Mouse (Mus musculus) embryonic facial prominence, embryonic 12.5 days (tissue): Measurements from ENCODE around the gene Ttc12. TPM values are rescaled to one million over a fixed set of nuclear protein-coding genes. Genes with fewer than 3 reads are reported as not detected.

ENCODE experiments used
- ATAC-seq: fragments of 200-750 bp; cut with Nextera tagmentation; 2 replicates; pipeline ENCODE4 v1.8.0; 2017; ENCODE audit not compliant: insufficient number of reproducible peaks, insufficient read depth, low FRiP score, low TSS enrichment
- H3K27ac ChIP-seq: fragments of 300-500 bp; sonication (generic); 2 replicates; pipeline ENCODE4 v1.5.1; 2016; ENCODE audit warnings: mild to moderate bottlenecking
- H3K27me3 ChIP-seq: fragments of 300-500 bp; sonication (generic); 2 replicates; pipeline ENCODE4 v1.6.1; 2016; ENCODE audit warnings: mild to moderate bottlenecking, moderate library complexity
- H3K36me3 ChIP-seq: fragments of 300-500 bp; sonication (generic); 2 replicates; pipeline ENCODE4 v1.6.1; 2016; ENCODE audit warnings: mild to moderate bottlenecking
- H3K4me1 ChIP-seq: fragments of 300-500 bp; sonication (generic); 2 replicates; pipeline ENCODE4 v1.6.1; 2016
- H3K4me2 ChIP-seq: fragments of 300-500 bp; sonication (generic); replicated peaks from 2 replicates; pipeline ENCODE4 v1.6.1; 2016; ENCODE audit warnings: mild to moderate bottlenecking, moderate library complexity
- H3K4me3 ChIP-seq: fragments of 300-500 bp; sonication (generic); 2 replicates; pipeline ENCODE4 v1.5.1; 2016; ENCODE audit warnings: mild to moderate bottlenecking
- H3K9ac ChIP-seq: fragments of 300-500 bp; sonication (generic); 2 replicates; pipeline ENCODE4 v1.6.1; 2016; ENCODE audit warnings: mild to moderate bottlenecking, moderate library complexity
- H3K9me3 ChIP-seq: fragments of 300-500 bp; sonication (generic); 2 replicates; pipeline ENCODE4 v1.6.1; 2016; ENCODE audit warnings: mild to moderate bottlenecking, moderate library complexity
- WGBS: fragments of 180-500 bp; shearing (Covaris S2); methylation state at CpG from one replicate; pipeline ENCODE4 v1.1.7; 2016; 5-methylcytosine and 5-hydroxymethylcytosine counted together
- polyA plus RNA-seq: library from polyadenylated mRNA; unstranded; fragments of >200 nt; fragmentation: Nextera tagmentation; extraction: Ambion mirVana; gene quantifications from 2 replicates; pipeline ENCODE4 v1.2.1, GENCODE M21; 2016

Gene Ttc12
- polyA plus RNA-seq, 1 experiment from 2014 or later: 1.3 TPM

DNA sequence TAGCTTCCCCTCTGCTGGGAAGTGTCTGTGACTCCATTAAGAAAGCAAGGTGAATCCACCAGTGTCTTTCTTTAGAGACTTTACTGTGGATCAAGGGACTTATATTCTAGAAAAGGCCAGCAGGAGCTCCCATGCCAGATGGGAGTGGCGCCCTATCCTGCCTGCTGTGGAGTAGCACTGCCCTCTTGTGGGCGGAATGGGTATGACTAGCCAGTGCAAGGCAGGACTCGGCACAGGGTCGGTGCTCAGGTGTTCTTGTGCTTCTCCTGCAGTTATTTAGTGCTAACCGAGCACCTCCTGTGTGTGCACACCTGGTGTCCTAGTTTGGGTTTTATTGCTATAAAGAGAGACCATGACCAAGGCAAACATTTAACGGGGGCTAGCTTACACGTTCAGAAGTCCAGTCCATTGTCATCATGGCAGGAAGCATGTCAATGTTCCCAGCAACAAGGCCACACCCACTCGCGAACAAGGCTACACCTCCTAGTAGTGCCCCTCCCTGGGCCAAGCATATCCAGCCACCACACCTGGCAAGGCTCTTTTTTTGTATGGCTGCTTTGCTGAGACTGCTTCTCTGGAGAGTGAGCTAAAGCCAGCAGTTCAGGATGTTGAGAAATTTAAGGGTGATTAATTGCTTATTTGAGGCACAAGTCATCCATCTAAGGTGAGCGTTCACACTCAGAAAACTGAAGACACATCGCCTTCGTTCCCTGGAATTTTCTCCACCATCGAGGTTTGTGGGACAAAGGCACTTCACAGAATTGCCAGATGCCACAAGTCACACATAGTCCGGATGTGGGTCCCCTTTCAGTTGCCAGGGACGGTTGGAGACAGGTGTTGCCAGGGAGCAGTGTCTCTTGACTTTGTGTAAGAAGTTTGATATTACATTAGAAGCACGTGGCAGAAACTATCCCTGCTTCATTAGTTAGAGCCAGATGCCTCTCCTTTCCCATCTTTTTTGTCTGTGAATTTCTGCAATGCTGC, 3.2 kb upstream of the Ttc12 start:
- peaks cover 6% of the 10 kb centered on the region; the same call in 1 of the 2 replicates for H3K4me1 ChIP-seq
- ATAC-seq: 0 out of 2 replicates have a peak, but pooled peaks have one; percentile 45
- no peak overlapping the region for H3K9ac ChIP-seq
- WGBS: 34% methylated on average over 16 of the region's 16 CpGs
- no peaks in the 10 kb centered on the region for H3K9me3 ChIP-seq
- no peaks in the 10 kb centered on the region for H3K36me3 ChIP-seq
- H3K4me2 ChIP-seq: 0 out of 2 replicates have a peak overlapping the region, but pooled peaks have one; percentile 11
- H3K4me3 ChIP-seq: no peak overlapping the region
- H3K27me3 ChIP-seq: no peaks in the 10 kb centered on the region
- no peak overlapping the region for H3K27ac ChIP-seq

DNA sequence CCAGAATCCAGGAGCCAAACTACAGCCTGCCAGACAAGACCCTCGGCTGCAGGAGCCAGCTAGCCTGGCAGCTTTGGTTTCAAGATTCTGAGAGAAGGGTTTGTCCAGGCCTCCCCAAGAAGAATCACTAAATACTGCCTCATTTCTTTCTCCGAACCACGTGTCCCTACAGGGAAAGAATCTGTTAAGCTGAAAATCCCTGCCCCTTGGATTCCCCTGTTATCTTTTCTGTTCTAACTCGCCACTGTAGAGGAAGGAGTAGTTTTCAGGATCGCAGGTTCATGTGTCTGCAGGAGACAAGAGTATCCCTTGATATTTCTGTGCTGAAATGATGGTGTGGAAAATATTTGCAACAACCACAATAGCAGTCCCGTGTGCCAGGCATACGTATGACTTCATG, 2.2 kb upstream of the Ttc12 start:
- Histone ChIP-seq H3K27ac (no peak overlapping the region), H3K9me3 (no peaks in the 10 kb centered on the region), H3K4me3 (no peak overlapping the region), H3K4me1 (peaks cover 6% of the 10 kb centered on the region; the same call in 1 of the 2 replicates), H3K36me3 (no peaks in the 10 kb centered on the region), H3K9ac (no peak overlapping the region), H3K27me3 (no peaks in the 10 kb centered on the region), H3K4me2 (no peak overlapping the region)
- 76% methylated on average over 7 of the region's 7 CpGs for whole genome bisulfite sequencing
- ATAC-seq: no peak

DNA sequence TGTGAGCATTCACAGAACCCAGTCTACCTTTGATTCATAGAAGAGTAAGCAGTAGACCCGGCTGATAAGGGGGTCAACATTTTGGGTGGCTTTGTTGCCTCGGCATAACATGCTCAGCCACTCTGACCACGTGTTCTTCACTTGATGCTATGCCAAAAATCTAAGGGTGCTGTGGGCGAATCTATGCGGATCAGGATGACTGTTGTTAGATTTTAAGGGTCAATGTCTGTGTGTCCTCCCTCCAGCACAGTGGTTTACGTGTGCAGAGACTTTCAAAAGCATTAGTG, 1.6 kb upstream of the Ttc12 start:
- no peak for ATAC-seq
- 80% methylated on average over 6 of the region's 6 CpGs for WGBS
- no peak overlapping the region for H3K4me3 ChIP-seq

DNA sequence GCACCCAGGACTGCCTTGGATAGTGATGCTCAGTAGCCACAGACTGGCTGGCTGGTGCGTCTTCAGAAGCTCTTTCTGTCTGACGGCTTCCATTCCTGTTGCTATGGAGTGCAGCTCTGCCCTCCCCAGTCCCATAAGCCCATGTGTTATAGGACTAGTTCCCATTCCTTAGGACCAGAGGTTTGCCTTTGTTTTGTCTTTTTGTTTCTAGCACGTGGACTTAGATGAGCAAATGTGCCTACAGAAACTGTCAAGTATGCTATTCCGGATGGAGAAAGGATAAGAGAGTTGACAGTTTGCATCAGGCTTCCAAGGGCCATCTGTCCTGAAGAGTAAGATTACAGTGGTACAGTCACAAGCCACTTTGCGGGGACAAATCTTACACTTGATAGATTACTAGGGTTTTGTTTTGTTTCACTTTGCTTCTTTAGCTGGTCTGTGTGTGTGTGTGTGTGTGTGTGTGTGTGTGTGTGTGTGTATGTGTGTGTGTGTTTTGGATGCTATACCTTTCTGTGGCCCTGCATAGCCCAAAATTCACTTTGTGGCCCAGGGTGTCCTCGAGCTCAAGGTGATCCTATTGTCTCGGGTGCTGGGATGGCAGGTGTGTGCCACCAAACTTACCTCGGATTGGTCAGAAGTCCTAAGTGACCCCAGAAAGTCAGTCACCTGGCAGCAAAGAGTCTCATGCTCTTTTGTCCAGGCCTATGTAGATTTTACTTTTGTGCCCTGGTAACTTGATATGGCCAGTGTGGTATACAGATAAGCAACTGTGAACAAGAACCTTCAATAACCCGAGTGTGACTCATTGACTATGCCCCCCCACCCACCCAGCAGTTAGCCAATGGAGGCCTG, 1.0 kb upstream of the Ttc12 start:
- no peak overlapping the region for H3K9ac ChIP-seq
- WGBS: 70% methylated on average over 9 of the region's 9 CpGs
- H3K4me1 ChIP-seq: peaks cover 6% of the 10 kb centered on the region; the same call in 1 of the 2 replicates
- ATAC-seq: no peak
- H3K4me3 ChIP-seq: no peak overlapping the region
- no peak overlapping the region for H3K4me2 ChIP-seq
- H3K27me3 ChIP-seq: no peaks in the 10 kb centered on the region
- no peaks in the 10 kb centered on the region for H3K36me3 ChIP-seq
- H3K9me3 ChIP-seq: no peaks in the 10 kb centered on the region
- H3K27ac ChIP-seq: no peak overlapping the region

More for the DNA sequence above, 1.6 kb upstream of the Ttc12 start:
- no peaks in the 10 kb centered on the region for H3K36me3 ChIP-seq
- no peak overlapping the region for H3K9ac ChIP-seq
- no peak overlapping the region for H3K27ac ChIP-seq
- no peaks in the 10 kb centered on the region for H3K27me3 ChIP-seq
- H3K4me1 ChIP-seq: peaks cover 6% of the 10 kb centered on the region; the same call in 1 of the 2 replicates
- no peak overlapping the region for H3K4me2 ChIP-seq
- no peaks in the 10 kb centered on the region for H3K9me3 ChIP-seq

DNA sequence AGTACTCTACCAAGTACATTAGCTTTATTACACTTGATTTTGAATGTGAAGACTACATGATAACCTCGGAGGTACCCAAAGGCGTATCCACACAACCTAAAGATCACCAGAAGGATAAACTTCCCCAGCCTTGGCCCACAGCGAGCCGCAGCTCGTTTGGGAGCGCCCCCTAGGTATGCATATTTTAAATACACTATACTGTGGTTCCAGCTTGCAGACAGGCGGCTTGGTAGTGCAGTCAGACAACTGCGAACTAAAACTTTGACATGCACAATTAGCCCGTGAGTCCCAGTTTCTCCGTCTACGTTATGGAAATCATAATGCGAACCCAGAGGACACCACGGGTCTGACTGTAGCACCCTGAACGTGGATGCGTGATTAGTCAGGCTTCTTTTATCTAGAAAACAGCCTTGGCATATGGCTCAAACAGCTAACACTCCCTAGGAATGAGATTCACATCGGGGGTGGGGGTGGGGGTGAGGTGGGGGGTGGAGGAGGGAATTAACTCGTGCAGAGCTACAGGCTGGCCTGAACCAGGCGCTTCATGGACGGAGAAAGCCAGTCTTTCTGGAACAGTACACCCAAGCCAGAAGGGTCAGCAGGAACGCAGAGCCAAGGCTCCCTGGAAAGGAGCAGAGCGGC, 654 bp downstream of the Ttc12 start:
- no peaks in the 10 kb centered on the region for H3K27me3 ChIP-seq
- WGBS: 4% methylated on average over 21 of the region's 21 CpGs
- H3K9ac ChIP-seq: peak overlapping the region; percentile 44
- peak overlapping the region; percentile 73 for H3K4me2 ChIP-seq
- H3K9me3 ChIP-seq: no peaks in the 10 kb centered on the region
- no peaks in the 10 kb centered on the region for H3K36me3 ChIP-seq
- peak overlapping the region; percentile 55 for H3K4me3 ChIP-seq
- ATAC-seq: no peak; the same call in 1 of the 2 replicates
- no peak overlapping the region for H3K27ac ChIP-seq
- peaks cover 6% of the 10 kb centered on the region; the same call in 1 of the 2 replicates for H3K4me1 ChIP-seq

DNA sequence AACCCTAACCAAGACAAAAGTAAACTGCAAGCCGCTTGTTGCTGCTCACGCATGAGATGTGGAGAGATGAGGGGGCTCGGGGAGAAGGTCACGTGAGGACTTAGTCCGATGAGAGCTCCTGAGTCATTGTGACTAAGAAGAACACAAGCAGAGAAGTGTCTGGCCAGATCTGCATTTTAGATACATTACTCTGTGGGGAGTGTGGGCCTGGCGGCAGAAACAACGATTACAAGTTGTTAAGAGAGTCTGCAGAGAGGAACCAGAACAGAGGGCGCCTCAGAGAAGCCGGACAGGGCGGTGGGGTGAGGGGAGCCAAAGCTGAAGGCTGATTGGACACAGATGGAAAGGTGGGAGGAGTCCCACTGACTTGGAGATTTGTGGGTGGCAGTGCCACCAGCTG, 2.7 kb downstream of the Ttc12 start:
- no peaks in the 10 kb centered on the region for H3K9me3 ChIP-seq
- 32% methylated on average over 10 of the region's 10 CpGs for WGBS
- H3K4me3 ChIP-seq: no peak overlapping the region
- H3K9ac ChIP-seq: no peak overlapping the region
- no peak overlapping the region for H3K4me2 ChIP-seq
- H3K27ac ChIP-seq: no peak overlapping the region
- no peak for ATAC-seq
- H3K27me3 ChIP-seq: no peaks in the 10 kb centered on the region
- H3K36me3 ChIP-seq: no peaks in the 10 kb centered on the region
- peaks cover 6% of the 10 kb centered on the region; the same call in 1 of the 2 replicates for H3K4me1 ChIP-seq

DNA sequence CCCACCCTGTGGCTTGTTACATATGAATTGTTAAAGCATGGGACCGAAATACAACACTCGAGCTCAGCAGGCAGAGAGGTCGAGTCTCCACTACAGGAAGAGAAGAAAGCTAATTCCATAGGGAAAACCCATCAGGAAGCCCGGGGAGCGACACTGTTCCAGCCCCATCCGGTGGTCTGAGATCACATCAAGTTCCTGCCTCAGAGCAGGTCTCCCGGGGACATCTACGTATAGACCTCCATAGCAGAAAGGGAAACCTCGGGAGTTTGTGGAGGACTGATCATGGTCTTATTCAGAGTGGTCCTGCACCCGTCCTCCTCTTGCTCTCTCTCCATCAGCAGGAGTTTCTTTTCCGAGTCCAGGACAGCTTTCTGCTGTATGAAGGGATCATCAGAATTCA, 13.9 kb downstream of the Ttc12 start:
- Histone ChIP-seq H3K36me3 (no peaks in the 10 kb centered on the region), H3K27me3 (no peaks in the 10 kb centered on the region), H3K4me3 (no peak overlapping the region), H3K9me3 (no peaks in the 10 kb centered on the region), H3K4me2 (no peak overlapping the region), H3K4me1 (no peaks in the 10 kb centered on the region), H3K27ac (no peak overlapping the region), H3K9ac (no peak overlapping the region)
- 58% methylated on average over 11 of the region's 11 CpGs for WGBS
- no peak for ATAC-seq

DNA sequence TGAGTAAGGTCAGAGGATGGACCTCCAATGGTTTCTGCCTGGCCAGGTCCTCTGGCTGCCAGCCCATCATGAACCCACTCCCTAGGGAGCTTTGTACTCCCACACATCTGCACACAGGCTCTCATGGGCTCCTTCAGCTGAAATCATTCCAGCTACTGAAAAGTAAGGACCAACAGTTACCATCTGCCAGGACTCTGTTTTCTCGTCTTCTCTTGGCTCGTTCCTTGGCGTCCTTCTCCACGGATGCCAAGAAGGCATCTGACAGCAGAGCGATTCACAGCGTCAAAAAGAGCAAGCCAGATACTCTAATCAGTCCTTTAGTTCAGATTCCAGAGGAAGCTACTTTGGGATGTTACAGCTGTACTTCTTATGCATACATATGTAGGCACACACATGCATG, 15.1 kb downstream of the Ttc12 start:
- no peaks in the 10 kb centered on the region for H3K4me1 ChIP-seq
- no peak overlapping the region for H3K27ac ChIP-seq
- H3K4me3 ChIP-seq: no peak overlapping the region
- WGBS: 89% methylated on average over 6 of the region's 6 CpGs
- no peaks in the 10 kb centered on the region for H3K27me3 ChIP-seq
- H3K9me3 ChIP-seq: no peaks in the 10 kb centered on the region
- H3K4me2 ChIP-seq: no peak overlapping the region
- ATAC-seq: no peak
- no peak overlapping the region; the same call in 1 of the 2 replicates for H3K9ac ChIP-seq
- no peaks in the 10 kb centered on the region for H3K36me3 ChIP-seq

DNA sequence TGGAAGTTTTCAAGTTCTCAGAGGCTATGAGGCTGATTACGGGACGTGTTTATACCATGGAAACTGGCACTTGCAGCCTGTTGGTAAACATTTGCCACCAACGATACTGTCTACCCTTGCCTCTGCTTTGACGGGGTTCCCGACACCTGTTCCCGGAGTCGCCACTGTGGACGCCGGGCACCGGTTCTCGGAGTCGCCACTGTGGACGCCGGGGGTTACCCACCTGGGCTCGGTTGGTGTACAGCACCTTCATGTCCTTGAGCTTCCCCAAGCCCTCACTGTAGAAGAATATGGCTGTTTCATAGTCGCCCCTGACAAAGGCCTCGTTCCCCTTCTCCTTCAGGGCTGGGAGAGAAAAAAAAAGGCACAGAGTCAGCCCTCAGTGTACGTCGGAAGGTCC, 16.0 kb downstream of the Ttc12 start:
- Histone ChIP-seq H3K9ac (no peak overlapping the region), H3K4me1 (no peaks in the 10 kb centered on the region), H3K27me3 (no peaks in the 10 kb centered on the region), H3K4me2 (no peak overlapping the region), H3K4me3 (no peak overlapping the region), H3K27ac (no peak overlapping the region), H3K36me3 (no peaks in the 10 kb centered on the region), H3K9me3 (no peaks in the 10 kb centered on the region)
- 91% methylated on average over 19 of the region's 19 CpGs for WGBS
- ATAC-seq: no peak

DNA sequence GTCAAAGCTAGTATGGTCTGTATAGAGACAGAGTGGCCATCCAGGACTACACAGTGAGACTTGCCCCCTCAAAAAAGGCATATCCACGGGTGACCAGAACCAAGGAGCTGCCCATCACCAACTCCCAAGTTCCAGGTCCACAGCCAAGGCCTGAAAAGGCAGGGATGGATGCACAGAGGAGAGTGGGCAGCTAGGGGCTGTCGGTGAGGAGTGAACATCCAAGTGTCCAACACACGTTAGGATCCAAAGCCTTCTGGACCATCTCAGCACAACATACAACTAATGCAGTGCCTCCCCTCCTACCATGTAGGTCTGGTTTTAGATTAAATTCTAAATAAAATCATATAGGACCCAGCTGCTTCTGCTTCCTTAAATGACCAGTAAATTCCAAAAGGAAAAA, 29.9 kb downstream of the Ttc12 start:
- Histone ChIP-seq H3K4me2 (no peak overlapping the region), H3K4me3 (no peak overlapping the region), H3K9ac (no peak overlapping the region), H3K27me3 (no peaks in the 10 kb centered on the region), H3K4me1 (no peaks in the 10 kb centered on the region), H3K27ac (no peak overlapping the region), H3K9me3 (no peaks in the 10 kb centered on the region), H3K36me3 (no peaks in the 10 kb centered on the region)
- ATAC-seq: no peak
- WGBS: 80% methylated on average over 3 of the region's 3 CpGs

DNA sequence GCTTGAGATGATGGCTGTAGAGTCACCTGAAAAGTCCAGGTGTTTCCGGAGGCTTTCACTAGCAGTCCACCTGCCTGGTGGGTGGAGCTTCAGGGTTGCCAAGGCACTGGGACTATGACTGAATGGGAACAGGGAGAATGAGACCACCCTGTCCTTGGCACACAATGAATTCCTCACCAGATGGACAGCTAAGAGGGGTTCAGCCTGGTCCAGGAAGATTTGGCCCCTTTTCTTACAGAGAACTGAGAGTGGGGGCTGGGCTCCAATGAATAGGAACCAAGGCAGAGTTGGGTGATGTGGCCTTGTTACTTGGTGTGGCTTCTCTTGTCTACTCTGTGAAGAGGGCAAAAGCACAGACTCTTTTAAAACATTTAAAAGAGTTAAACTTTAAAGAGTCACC, 33.6 kb downstream of the Ttc12 start:
- no peaks in the 10 kb centered on the region for H3K9me3 ChIP-seq
- no peak overlapping the region for H3K27ac ChIP-seq
- no peaks in the 10 kb centered on the region for H3K27me3 ChIP-seq
- ATAC-seq: no peak
- no peaks in the 10 kb centered on the region for H3K4me1 ChIP-seq
- 88% methylated on average over 1 of the region's 1 CpGs for WGBS
- no peak overlapping the region for H3K9ac ChIP-seq
- H3K4me2 ChIP-seq: no peak overlapping the region
- H3K4me3 ChIP-seq: no peak overlapping the region
- H3K36me3 ChIP-seq: no peaks in the 10 kb centered on the region
